Mouse (Mus musculus) kidney, adult 2 months (tissue): Measurements from ENCODE around the gene Wdr46.

Experiments used
- CTCF ChIP-seq: fragments of 200-500 bp; conservative IDR thresholded peaks from 2 replicates; pipeline ENCODE4 v1.5.1; 2011; ENCODE audit warnings: low read depth, mild to moderate bottlenecking, control low read depth, low read length, moderate library complexity, mixed read lengths; ENCODE audit not compliant: insufficient read depth, insufficient read length
- POLR2A ChIP-seq: fragments of 200-500 bp; IDR thresholded peaks from one replicate; pipeline ENCODE4 v1.6.1; 2011; ENCODE audit warnings: low read depth, low read length, control low read depth

GRCm38 (mm10) chr17:33925406-33926116, 14.9 kb upstream of the Wdr46 start:
- TF ChIP-seq CTCF, result 0 out of 2 replicates have a peak, but pooled peaks have one; percentile 10
- TF ChIP-seq POLR2A, result no peak
